Mouse (Mus musculus): ENCODE measurements around the gene Serhl. TPM values are rescaled to one million over a fixed set of nuclear protein-coding genes. Genes with fewer than 3 reads are reported as not detected.

The Serhl gene
- total RNA-seq, 2 experiments from 2014 or later: 8.4 to 9.4 TPM

GRCm38 (mm10) chr15:83083530-83083929, 5.8 kb upstream of the Serhl start:
- DNase-seq (ENCODE audit: extremely low spot score in 1 of 2, low spot score in 1 of 2): no peak

GRCm38 (mm10) chr15:83084022-83084640, 5.2 kb upstream of the Serhl start:
- no peak for DNase-seq (ENCODE audit: extremely low spot score in 1 of 2, low spot score in 1 of 2)

- DNase-seq (ENCODE audit: extremely low spot score in 1 of 2, low spot score in 1 of 2): peak; percentile 31 to 60
These were observed 3.4 kb upstream of the Serhl start for GRCm38 (mm10) chr15:83085901-83086300.

GRCm38 (mm10) chr15:83086636-83087328, 2.5 kb upstream of the Serhl start:
- DNase-seq (ENCODE audit: extremely low spot score in 1 of 2, low spot score in 1 of 2): no peak

GRCm38 (mm10) chr15:83088495-83089428, 544 bp upstream of the Serhl start:
- DNase-seq (ENCODE audit: extremely low spot score in 1 of 2, low spot score in 1 of 2): no peak

- no peak for DNase-seq (ENCODE audit: extremely low spot score in 1 of 2, low spot score in 1 of 2)
These were observed 1.6 kb downstream of the Serhl start for GRCm38 (mm10) chr15:83090874-83091273.

- no peak for DNase-seq (ENCODE audit: extremely low spot score in 1 of 2, low spot score in 1 of 2)
These were observed 4.4 kb downstream of the Serhl start for GRCm38 (mm10) chr15:83093687-83094086.

GRCm38 (mm10) chr15:83095950-83096349, 6.6 kb downstream of the Serhl start:
- DNase-seq (ENCODE audit: extremely low spot score in 1 of 2, low spot score in 1 of 2): no peak

GRCm38 (mm10) chr15:83099533-83100331, 10.4 kb downstream of the Serhl start:
- DNase-seq (ENCODE audit: extremely low spot score in 1 of 2, low spot score in 1 of 2): peak in 1 of 2 experiments; percentile 54

- DNase-seq (ENCODE audit: extremely low spot score in 1 of 2, low spot score in 1 of 2): no peak
These were observed 11.0 kb downstream of the Serhl start for GRCm38 (mm10) chr15:83100332-83100662.

- no peak for DNase-seq (ENCODE audit: extremely low spot score in 1 of 2, low spot score in 1 of 2)
These were observed 13.8 kb downstream of the Serhl start for GRCm38 (mm10) chr15:83103111-83103510.

- no peak for DNase-seq (ENCODE audit: extremely low spot score in 1 of 2, low spot score in 1 of 2)
These were observed 17.1 kb downstream of the Serhl start for GRCm38 (mm10) chr15:83106426-83106825.

- DNase-seq (ENCODE audit: extremely low spot score in 1 of 2, low spot score in 1 of 2): no peak
These were observed 18.5 kb downstream of the Serhl start for GRCm38 (mm10) chr15:83107814-83108213.

GRCm38 (mm10) chr15:83111290-83111689, 22.0 kb downstream of the Serhl start:
- no peak for DNase-seq (ENCODE audit: extremely low spot score in 1 of 2, low spot score in 1 of 2)

- no peak for DNase-seq (ENCODE audit: extremely low spot score in 1 of 2, low spot score in 1 of 2)
These were observed 22.6 kb downstream of the Serhl start for GRCm38 (mm10) chr15:83111874-83112273.

GRCm38 (mm10) chr15:83112898-83113297, 23.6 kb downstream of the Serhl start:
- DNase-seq (ENCODE audit: extremely low spot score in 1 of 2, low spot score in 1 of 2): peak; percentile 58 to 77

- DNase-seq (ENCODE audit: extremely low spot score in 1 of 2, low spot score in 1 of 2): no peak
These were observed 24.8 kb downstream of the Serhl start for GRCm38 (mm10) chr15:83114106-83114505.

- DNase-seq (ENCODE audit: extremely low spot score in 1 of 2, low spot score in 1 of 2): no peak
These were observed 25.8 kb downstream of the Serhl start for GRCm38 (mm10) chr15:83115071-83115470.

GRCm38 (mm10) chr15:83118360-83118759, 29.1 kb downstream of the Serhl start:
- DNase-seq (ENCODE audit: extremely low spot score in 1 of 2, low spot score in 1 of 2): peak in 1 of 2 experiments; percentile 48
